Mouse (Mus musculus) T-helper 17 cell (primary cell): ENCODE results near the gene Cep350.

ENCODE experiments used
- in situ Hi-C, 2 experiments: fragments of 300-600 bp; cut with MboI, MseI; formaldehyde crosslinking; loops; 1 replicate in 1 of 2; 2 replicates in 1 of 2; pipeline ENCODE4 v1.15.1; 2025; ENCODE audit warnings: high pct_unique_total_duplicates in 2 of 2

Cep350 gene

DNA sequence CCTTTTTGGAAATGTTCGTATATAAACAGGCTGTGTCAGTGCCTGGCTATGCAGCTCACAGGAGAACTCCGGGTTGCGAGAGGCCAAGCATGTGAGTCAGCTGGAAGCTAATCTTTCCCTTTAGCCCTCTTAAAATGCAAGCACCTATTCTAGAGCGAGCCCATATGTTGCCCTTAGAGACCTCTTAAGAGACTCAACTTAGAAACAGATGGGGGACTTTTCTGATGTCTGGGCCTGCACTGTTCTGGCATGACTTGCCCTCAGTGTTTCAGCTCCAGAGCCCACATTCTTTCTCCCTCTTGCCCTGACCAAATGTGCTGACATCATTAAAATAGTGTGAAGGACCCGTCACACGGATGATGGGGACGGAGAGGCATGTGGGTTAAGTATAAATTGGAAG, 162.4 kb downstream of the Cep350 start:
- in situ Hi-C loops, result no loop called here

DNA sequence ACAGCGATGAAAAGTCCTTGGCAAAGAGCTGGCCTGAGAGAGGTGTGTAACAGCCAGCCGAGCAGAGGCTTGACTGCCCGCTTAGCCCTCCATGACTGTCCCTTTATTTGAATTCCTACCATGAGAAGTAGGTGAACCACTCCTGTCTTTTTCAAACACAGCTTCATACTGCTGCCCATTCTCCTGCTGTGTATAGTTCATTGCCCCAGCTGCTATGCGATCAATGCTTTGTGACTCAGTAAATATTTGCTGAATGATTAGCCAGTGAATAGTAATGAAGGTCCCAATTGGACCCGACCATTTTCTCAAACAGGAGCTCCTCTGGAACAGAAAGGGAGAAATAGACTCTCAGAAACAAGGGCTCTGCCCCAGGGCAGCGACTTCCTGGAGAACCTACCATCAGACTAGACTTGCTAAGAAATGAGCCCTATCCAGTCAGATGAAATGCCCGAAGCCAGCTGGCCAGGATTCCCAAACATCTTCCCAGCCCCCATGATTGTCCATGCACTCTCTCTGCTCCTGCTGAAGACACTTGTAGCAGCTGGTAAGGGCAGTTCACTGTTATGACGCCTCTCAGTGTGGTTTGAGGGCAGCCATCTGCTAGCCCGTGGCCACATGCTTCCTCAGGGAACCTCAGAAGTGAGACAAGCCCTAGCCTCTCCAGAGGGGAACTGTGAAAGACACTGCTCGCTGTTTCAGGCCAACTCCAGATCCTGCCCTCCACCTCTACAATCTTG, 163.2 kb downstream of the Cep350 start:
- in situ Hi-C loops, result no loop called here

GRCm38 (mm10) chr1:155808261-155808660, 164.8 kb downstream of the Cep350 start:
- in situ Hi-C loops, result no loop called here

DNA sequence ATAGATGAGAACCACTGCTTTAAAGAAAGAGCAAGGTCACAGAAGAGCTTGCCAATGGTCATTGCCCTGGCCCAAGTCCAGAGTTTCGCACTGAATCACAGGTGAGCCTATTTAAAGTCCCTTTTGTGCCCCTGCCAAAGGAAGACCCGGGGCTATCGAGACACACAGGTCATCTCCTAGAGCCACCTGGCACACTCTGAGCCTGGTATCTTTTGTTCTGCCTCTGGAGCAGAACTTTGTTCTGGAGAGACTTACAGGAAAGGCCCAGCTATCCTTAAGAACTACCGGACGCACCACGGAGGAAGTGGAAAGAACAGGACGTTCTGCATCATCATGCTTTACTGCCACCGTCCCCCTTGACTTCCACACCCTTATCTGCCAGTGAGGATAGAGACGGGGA, 167.4 kb downstream of the Cep350 start:
- in situ Hi-C loops, result no loop called here

DNA sequence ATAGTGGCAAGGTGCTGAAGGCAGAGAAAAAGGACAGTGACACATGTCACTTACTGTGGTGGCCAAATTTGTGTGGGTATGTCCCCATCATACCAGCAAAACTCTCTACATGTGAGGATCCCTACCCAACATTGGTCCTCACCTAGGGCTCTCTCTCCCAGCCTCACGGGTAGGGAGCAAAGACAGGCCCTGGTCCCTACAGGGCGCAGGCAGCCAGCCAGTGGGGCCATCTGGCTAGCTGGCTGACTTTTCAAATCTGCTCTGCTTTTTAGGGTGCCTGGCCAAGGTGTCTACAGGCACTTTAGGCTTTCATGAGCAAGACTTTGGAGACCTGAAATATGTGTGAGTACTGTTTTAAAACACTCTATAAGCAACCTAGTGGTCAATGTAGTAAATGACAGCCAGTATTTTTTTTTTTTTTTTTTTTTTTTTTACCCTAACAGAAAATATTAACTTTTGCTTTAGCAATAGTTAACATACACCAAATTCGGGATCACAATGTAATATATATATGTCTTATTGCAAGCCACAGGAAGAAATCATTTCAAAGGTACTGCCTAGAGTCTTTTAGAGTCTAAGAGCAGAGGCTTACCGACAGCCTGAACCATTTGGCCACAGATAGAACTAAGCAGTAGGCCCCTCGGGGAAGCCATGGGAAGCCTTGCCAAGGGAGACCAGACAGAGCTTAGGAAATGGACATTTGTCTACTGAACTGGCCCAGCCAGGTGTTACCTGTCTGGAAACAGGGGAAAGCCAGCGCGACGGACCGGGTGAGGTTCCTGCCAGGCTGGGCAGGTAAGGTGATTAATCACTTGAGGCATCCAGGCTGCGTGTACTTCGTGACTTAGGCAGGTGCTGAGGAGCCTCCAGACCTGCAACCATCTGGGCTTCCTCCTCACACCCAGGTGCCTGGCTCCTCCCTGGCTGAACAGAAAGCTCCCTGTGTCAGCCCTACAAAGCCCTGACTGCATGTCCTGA, 171.8 kb downstream of the Cep350 start:
- in situ Hi-C loops, result no loop called here

DNA sequence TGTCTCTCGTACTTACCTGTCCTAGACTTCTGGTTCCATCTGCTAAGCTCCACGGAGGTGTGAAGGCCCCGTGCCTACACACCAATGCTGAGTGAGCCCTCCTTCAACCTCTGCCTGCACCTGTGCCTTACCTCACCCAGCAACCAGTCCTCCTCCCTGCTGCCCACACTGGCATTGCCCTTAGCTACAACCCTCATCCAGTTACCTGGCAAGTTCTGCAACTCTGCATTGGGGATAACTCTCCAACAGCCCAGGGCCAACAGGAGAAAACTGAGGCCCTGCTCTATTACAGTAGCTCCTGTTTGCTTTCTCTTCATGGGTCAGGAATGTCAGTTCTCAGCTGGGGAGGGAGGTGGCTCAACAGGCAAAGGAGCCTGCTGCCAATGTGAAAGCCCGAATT, 175.1 kb downstream of the Cep350 start:
- in situ Hi-C loops, result no loop called here

DNA sequence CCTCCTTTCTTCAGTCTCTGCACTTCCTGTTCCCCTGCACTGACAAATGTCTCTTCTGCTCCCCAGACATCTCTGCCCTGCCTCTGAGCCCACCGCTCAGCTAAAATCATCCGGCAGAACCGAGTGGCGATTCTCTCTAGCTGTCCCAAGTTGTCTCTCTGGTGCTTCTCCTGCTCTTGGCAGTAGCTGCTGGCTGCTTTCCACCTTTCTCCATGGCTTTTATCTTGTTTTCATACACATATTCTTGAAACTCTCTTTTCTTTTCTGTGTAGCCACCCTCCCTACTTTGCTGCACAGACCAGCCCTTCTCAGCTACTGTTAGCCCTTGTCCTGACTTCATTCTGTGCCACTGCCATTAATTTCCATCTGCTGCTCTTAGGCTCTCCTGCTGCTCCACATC, 175.6 kb downstream of the Cep350 start:
- in situ Hi-C loops, result no loop called here

DNA sequence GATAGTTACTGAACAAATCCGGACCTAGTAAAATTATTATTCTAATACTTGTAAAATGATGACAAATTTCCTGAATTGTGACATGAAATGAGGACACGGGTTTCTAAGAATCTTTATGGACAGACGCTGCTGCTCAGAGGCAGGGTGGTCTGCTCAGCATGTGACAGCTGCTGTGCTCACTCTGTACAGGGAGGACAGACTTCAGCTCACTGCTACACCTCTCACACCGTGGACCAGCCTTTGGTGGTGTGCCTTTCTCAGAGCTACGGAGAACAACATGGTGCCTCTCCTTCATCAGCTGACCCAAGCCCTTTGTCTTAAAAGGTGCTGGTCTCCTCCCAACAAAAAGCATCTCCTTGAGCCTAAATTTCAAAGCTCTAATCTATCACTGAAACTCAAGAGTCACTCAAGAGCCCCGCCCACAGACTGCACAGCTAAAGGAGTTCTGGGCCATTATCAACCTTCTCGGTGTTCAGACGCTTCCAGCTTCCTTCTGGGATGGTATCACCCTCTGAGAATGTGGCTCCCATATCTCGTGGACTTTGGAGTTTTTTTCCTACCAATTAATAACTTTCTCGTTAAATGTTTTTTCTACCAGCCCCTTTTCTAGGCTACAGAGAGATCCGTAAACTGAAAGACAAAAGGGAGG, 176.2 kb downstream of the Cep350 start:
- in situ Hi-C loops, result no loop called here

DNA sequence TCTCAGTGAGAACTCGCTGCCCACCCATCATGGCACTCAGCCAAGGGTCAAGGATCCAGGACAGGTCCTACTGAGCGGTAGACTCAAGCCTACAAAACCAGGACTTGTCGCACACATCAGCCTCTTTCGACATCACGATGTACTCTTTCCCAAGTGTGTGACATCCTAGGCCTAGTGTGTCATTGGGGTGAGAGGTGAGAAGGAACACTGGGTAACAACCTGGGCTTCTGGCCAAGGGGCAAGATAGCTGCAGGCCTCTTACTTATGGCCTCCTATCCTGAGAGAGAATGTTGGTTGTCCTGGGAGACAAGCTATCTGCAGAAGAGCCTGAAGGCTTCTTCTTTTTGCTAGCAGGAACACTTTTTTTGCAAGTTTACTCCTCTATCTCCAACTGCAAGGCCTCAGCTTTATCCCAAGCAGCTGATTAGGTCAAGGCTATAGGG, 177.2 kb downstream of the Cep350 start:
- in situ Hi-C loops, result no loop called here
